Mouse (Mus musculus) ES-E14 (cell line): ENCODE results near the gene Ddx51.

ENCODE experiments used
- CHD2 ChIP-seq: IDR thresholded peaks from 2 replicates; pipeline ENCODE4 v1.6.1; 2014; ENCODE audit warnings: mild to moderate bottlenecking, low read depth, low read length, inconsistent platforms
- HCFC1 ChIP-seq: IDR thresholded peaks from 2 replicates; pipeline ENCODE4 v1.6.1; 2012; ENCODE audit warnings: low read length, inconsistent platforms, borderline replicate concordance; ENCODE audit not compliant: insufficient read depth
- MAFK ChIP-seq: IDR thresholded peaks from 2 replicates; pipeline ENCODE4 v1.6.1; 2014; ENCODE audit warnings: mild to moderate bottlenecking, low read depth, low read length, inconsistent platforms; ENCODE audit not compliant: insufficient read depth
- ZNF384 ChIP-seq: IDR thresholded peaks from 2 replicates; pipeline ENCODE4 v1.6.1; 2012; ENCODE audit warnings: low read depth, low read length, inconsistent platforms

GRCm38 (mm10) chr5:110635951-110636707, 17.1 kb upstream of the Ddx51 start:
- no peak for TF ChIP-seq HCFC1
- no peak for TF ChIP-seq MAFK
- TF ChIP-seq ZNF384 = peak; percentile 89
- no peak for TF ChIP-seq CHD2
